Mouse (Mus musculus) myocyte (in vitro differentiated cells): Measurements from ENCODE around the gene Popdc3. TPM values are rescaled to one million over a fixed set of nuclear protein-coding genes. Genes with fewer than 3 reads are reported as not detected.

Experiments
- H3K27me3 ChIP-seq: one replicate; pipeline ENCODE4 v1.6.1; 2011; ENCODE audit not compliant: control insufficient read depth, insufficient read depth, insufficient read length
- H3K36me3 ChIP-seq: one replicate; pipeline ENCODE4 v1.6.1; 2011; ENCODE audit not compliant: control insufficient read depth, insufficient read depth
- H3K4me2 ChIP-seq: one replicate; pipeline ENCODE4 v1.6.1; 2011; ENCODE audit warnings: low read depth, control low read depth
- H3K4me3 ChIP-seq: one replicate; pipeline ENCODE4 v1.5.1; 2011; ENCODE audit warnings: mild to moderate bottlenecking, control low read depth, moderate library complexity
- H3K79me2 ChIP-seq: one replicate; pipeline ENCODE4 v1.6.1; 2011; ENCODE audit not compliant: control insufficient read depth, insufficient read depth
- H3ac ChIP-seq: one replicate; pipeline ENCODE4 v1.6.1; 2011; ENCODE audit not compliant: control insufficient read depth, insufficient read length
- CEBPB ChIP-seq: IDR thresholded peaks from 2 replicates; pipeline ENCODE4 v1.6.1; 2011; ENCODE audit warnings: mild to moderate bottlenecking, moderate library complexity; ENCODE audit not compliant: poor library complexity, insufficient read depth, severe bottlenecking
- E2F4 ChIP-seq: IDR thresholded peaks from one replicate; pipeline ENCODE4 v1.6.1; 2011; ENCODE audit warnings: mild to moderate bottlenecking, control low read depth, moderate library complexity; ENCODE audit not compliant: insufficient read depth
- MAX ChIP-seq: IDR thresholded peaks from one replicate; pipeline ENCODE4 v1.6.1; 2011; ENCODE audit warnings: low read depth, mild to moderate bottlenecking, control low read depth
- MYOD1 ChIP-seq, 3 experiments: IDR thresholded peaks; one replicate each; pipeline ENCODE4 v1.6.1; 2011; ENCODE audit warnings: control low read depth in 2 of 3, low read depth in 2 of 3, mild to moderate bottlenecking in 2 of 3, moderate library complexity in 1 of 3; ENCODE audit not compliant: insufficient read length in 2 of 3, control insufficient read depth in 1 of 3
- MYOG ChIP-seq, 3 experiments: IDR thresholded peaks; one replicate each; pipeline ENCODE4 v1.6.1; 2011; ENCODE audit warnings: control low read depth in 2 of 3, low read depth in 2 of 3, mild to moderate bottlenecking in 2 of 3; ENCODE audit not compliant: insufficient read length in 2 of 3, control insufficient read depth in 1 of 3, insufficient read depth in 1 of 3
- POLR2A ChIP-seq: IDR thresholded peaks from one replicate; pipeline ENCODE4 v1.6.1; 2011; ENCODE audit warnings: low read depth, mild to moderate bottlenecking, control low read depth, moderate library complexity; ENCODE audit not compliant: insufficient read length
- POLR2AphosphoS2 ChIP-seq: IDR thresholded peaks from one replicate; pipeline ENCODE4 v1.6.1; 2011; ENCODE audit warnings: low read depth, control low read depth; ENCODE audit not compliant: insufficient read length
- REST ChIP-seq: IDR thresholded peaks from one replicate; pipeline ENCODE4 v1.6.1; 2011; ENCODE audit warnings: mild to moderate bottlenecking, control low read depth, moderate library complexity; ENCODE audit not compliant: insufficient read depth, insufficient read length
- SRF ChIP-seq: IDR thresholded peaks from one replicate; pipeline ENCODE4 v1.6.1; 2011; ENCODE audit warnings: low read depth; ENCODE audit not compliant: control insufficient read depth, insufficient read length
- TCF12 ChIP-seq: IDR thresholded peaks from one replicate; pipeline ENCODE4 v1.6.1; 2011; ENCODE audit warnings: mild to moderate bottlenecking, control low read depth; ENCODE audit not compliant: poor library complexity, insufficient read depth, severe bottlenecking
- TCF3 ChIP-seq: IDR thresholded peaks from one replicate; pipeline ENCODE4 v1.6.1; 2011; ENCODE audit warnings: low read depth, control low read depth; ENCODE audit not compliant: insufficient read length
- USF1 ChIP-seq: IDR thresholded peaks from one replicate; pipeline ENCODE4 v1.6.1; 2011; ENCODE audit warnings: low read depth, mild to moderate bottlenecking, control low read depth, moderate library complexity
- polyA plus RNA-seq: library from polyadenylated mRNA; unstranded; fragments of >200 nt; fragmentation: generic; extraction: Trizol; gene quantifications from one replicate; pipeline ENCODE4 v1.2.1, GENCODE M21; 2012; ENCODE audit warnings: missing spikeins

Popdc3 gene
- polyA plus RNA-seq, 1 experiment, result 122 TPM

GRCm38 (mm10) chr10:45151137-45151536 lies 26.8 kb upstream of the Popdc3 start:
- Histone ChIP-seq H3K36me3 (peaks cover 60% of the 10 kb centered on the region), H3K4me2 (no peak overlapping the region), H3K4me3 (no peak overlapping the region), H3ac (no peak overlapping the region), H3K79me2 (no peaks in the 10 kb centered on the region), H3K27me3 (no peaks in the 10 kb centered on the region)
- TF ChIP-seq USF1, result peak; percentile 13
- TF ChIP-seq MYOD1 (IDR thresholded peaks at IDR 0.05; ENCODE audit: control insufficient read depth in 1 of 3, insufficient read length in 2 of 3, low read depth in 2 of 3), result no peak
- TF ChIP-seq POLR2A, result no peak
- TF ChIP-seq E2F4, result no peak
- TF ChIP-seq TCF12, result no peak
- TF ChIP-seq REST, result no peak
- TF ChIP-seq CEBPB, result no peak

- Histone ChIP-seq H3K79me2 (no peaks in the 10 kb centered on the region), H3K4me3 (no peak overlapping the region), H3K4me2 (no peak overlapping the region), H3K36me3 (peaks cover 62% of the 10 kb centered on the region), H3K27me3 (no peaks in the 10 kb centered on the region), H3ac (no peak overlapping the region)
- TF ChIP-seq POLR2A (no peak), USF1 (no peak), MYOD1 (IDR thresholded peaks at IDR 0.05; ENCODE audit: control insufficient read depth in 1 of 3, insufficient read length in 2 of 3, low read depth in 2 of 3) (no peak), SRF (no peak), E2F4 (no peak), POLR2AphosphoS2 (no peak), TCF3 (no peak), MYOG (IDR thresholded peaks at IDR 0.05; ENCODE audit: control insufficient read depth in 1 of 3, insufficient read depth in 1 of 3, insufficient read length in 2 of 3, low read depth in 2 of 3) (no peak), REST (no peak), CEBPB (no peak), TCF12 (no peak), MAX (no peak)
Observed at GRCm38 (mm10) chr10:45151771-45152692, 25.9 kb upstream of the Popdc3 start.

GRCm38 (mm10) chr10:45154557-45155060 lies 23.3 kb upstream of the Popdc3 start:
- no peaks in the 10 kb centered on the region for H3K27me3 ChIP-seq
- H3K79me2 ChIP-seq, result no peaks in the 10 kb centered on the region
- no peak overlapping the region for H3K4me2 ChIP-seq
- no peak overlapping the region for H3K4me3 ChIP-seq
- H3K36me3 ChIP-seq, result peaks cover 75% of the 10 kb centered on the region
- no peak for TF ChIP-seq TCF3
- no peak for TF ChIP-seq MAX
- TF ChIP-seq MYOG (IDR thresholded peaks at IDR 0.05; ENCODE audit: control insufficient read depth in 1 of 3, insufficient read depth in 1 of 3, insufficient read length in 2 of 3, low read depth in 2 of 3), result no peak
- TF ChIP-seq USF1, result no peak
- TF ChIP-seq POLR2AphosphoS2, result no peak
- no peak for TF ChIP-seq CEBPB
- TF ChIP-seq POLR2A, result no peak
- no peak for TF ChIP-seq E2F4
- no peak for TF ChIP-seq SRF
- TF ChIP-seq MYOD1 (IDR thresholded peaks at IDR 0.05; ENCODE audit: control insufficient read depth in 1 of 3, insufficient read length in 2 of 3, low read depth in 2 of 3), result no peak
- no peak for TF ChIP-seq TCF12
- TF ChIP-seq REST, result no peak
- no peak overlapping the region for H3ac ChIP-seq

GRCm38 (mm10) chr10:45165851-45166250 lies 12.0 kb upstream of the Popdc3 start:
- Histone ChIP-seq H3K27me3 (no peaks in the 10 kb centered on the region), H3K4me2 (no peak overlapping the region), H3K36me3 (no peaks in the 10 kb centered on the region), H3K4me3 (no peak overlapping the region), H3ac (no peak overlapping the region), H3K79me2 (no peaks in the 10 kb centered on the region)
- no peak for TF ChIP-seq TCF3

- Histone ChIP-seq H3K36me3 (no peaks in the 10 kb centered on the region), H3ac (no peak overlapping the region), H3K27me3 (no peaks in the 10 kb centered on the region), H3K4me2 (no peak overlapping the region), H3K79me2 (no peaks in the 10 kb centered on the region), H3K4me3 (no peak overlapping the region)
- TF ChIP-seq MYOG (IDR thresholded peaks at IDR 0.05; ENCODE audit: control insufficient read depth in 1 of 3, insufficient read depth in 1 of 3, insufficient read length in 2 of 3, low read depth in 2 of 3), result peak; percentile 91 to 93 (median 92)
- TF ChIP-seq MAX, result no peak
- TF ChIP-seq TCF12, result peak; percentile 70
- no peak for TF ChIP-seq POLR2A
- peak; percentile 82 to 96 (median 92) for TF ChIP-seq MYOD1 (IDR thresholded peaks at IDR 0.05; ENCODE audit: control insufficient read depth in 1 of 3, insufficient read length in 2 of 3, low read depth in 2 of 3)
- TF ChIP-seq TCF3, result peak; percentile 90
Observed at GRCm38 (mm10) chr10:45173927-45174326, 4.0 kb upstream of the Popdc3 start.
